Mouse (Mus musculus) thymus, adult 2 months (tissue): Measurements from ENCODE around the gene Macrod2. TPM values are rescaled to one million over a fixed set of nuclear protein-coding genes. Genes with fewer than 3 reads are reported as not detected.

Source experiments
- DNase-seq: peaks from one replicate; pipeline ENCODE4 v3.0.0; 2021
- H3K27ac ChIP-seq: fragments of 200-500 bp; 2 replicates; pipeline ENCODE4 v1.5.1; 2012; ENCODE audit warnings: low read length, control low read depth; ENCODE audit not compliant: control insufficient read depth, insufficient read depth
- H3K27me3 ChIP-seq: fragments of 200-500 bp; 2 replicates; pipeline ENCODE4 v1.6.1; 2012; ENCODE audit warnings: mild to moderate bottlenecking, low read length, moderate library complexity, mixed read lengths; ENCODE audit not compliant: control insufficient read depth, insufficient read depth
- H3K36me3 ChIP-seq: fragments of 200-500 bp; 2 replicates; pipeline ENCODE4 v1.6.1; 2012; ENCODE audit warnings: mild to moderate bottlenecking, low read length, moderate library complexity; ENCODE audit not compliant: control insufficient read depth, insufficient read depth
- H3K4me1 ChIP-seq: fragments of 200-500 bp; replicated peaks from 2 replicates; pipeline ENCODE4 v1.6.1; 2012; ENCODE audit warnings: low read length; ENCODE audit not compliant: control insufficient read depth, insufficient read depth
- H3K4me3 ChIP-seq: fragments of 200-500 bp; 2 replicates; pipeline ENCODE4 v1.5.1; 2012; ENCODE audit warnings: mild to moderate bottlenecking, low read length, control low read depth, moderate library complexity; ENCODE audit not compliant: control insufficient read depth, insufficient read depth
- CTCF ChIP-seq: fragments of 200-500 bp; IDR thresholded peaks from 2 replicates; pipeline ENCODE4 v1.5.1; 2012; ENCODE audit warnings: mild to moderate bottlenecking, control low read depth, low read length, moderate library complexity, borderline replicate concordance; ENCODE audit not compliant: control insufficient read depth, poor library complexity, insufficient read depth; ENCODE audit errors: extremely low read depth
- POLR2A ChIP-seq: fragments of 200-500 bp; IDR thresholded peaks from 2 replicates; pipeline ENCODE4 v1.6.1; 2012; ENCODE audit warnings: mild to moderate bottlenecking, low read length, control low read depth, moderate library complexity; ENCODE audit not compliant: control insufficient read depth, poor library complexity, insufficient read depth; ENCODE audit errors: extremely low read depth
- WGBS: fragments of 180-500 bp; shearing (Covaris S2); methylation state at CpG from one replicate; pipeline ENCODE4 v1.1.7; 2018; 5-methylcytosine and 5-hydroxymethylcytosine counted together
- polyA plus RNA-seq: library from polyadenylated mRNA; depleted of rRNA; stranded (reverse); fragments of >200 nt; gene quantifications from 2 replicates; pipeline ENCODE4 v1.2.3, GENCODE M21; 2012; rRNA removed

Gene Macrod2
- polyA plus RNA-seq, 1 experiment: 2.3 TPM

DNA sequence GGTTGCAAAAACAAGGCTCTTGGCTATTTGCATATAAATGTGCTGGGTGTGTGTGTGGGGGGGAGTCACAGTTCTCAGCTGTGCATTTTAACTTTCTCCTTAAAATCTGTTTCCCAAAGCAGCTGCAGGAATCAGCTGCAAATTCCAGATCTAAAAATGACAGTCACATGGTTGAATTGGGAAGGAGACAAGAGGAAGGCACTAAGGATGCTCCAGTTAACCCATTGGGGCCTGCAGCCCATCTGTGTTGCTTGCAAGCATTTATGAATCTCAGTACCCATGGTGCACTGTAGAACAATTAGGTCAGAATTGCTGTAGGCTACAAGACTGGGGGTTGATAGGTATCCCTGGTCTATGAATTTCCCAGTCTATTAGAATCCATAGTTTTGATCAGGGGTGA lies 2008.3 kb downstream of the Macrod2 start:
- H3K4me1 ChIP-seq: no peaks in the 10 kb centered on the region
- no peak for DNase-seq
- H3K36me3 ChIP-seq: no peaks in the 10 kb centered on the region
- H3K4me3 ChIP-seq: no peak overlapping the region
- H3K27ac ChIP-seq: no peak overlapping the region
- no peaks in the 10 kb centered on the region for H3K27me3 ChIP-seq
- TF ChIP-seq CTCF (no peak), POLR2A (no peak)

DNA sequence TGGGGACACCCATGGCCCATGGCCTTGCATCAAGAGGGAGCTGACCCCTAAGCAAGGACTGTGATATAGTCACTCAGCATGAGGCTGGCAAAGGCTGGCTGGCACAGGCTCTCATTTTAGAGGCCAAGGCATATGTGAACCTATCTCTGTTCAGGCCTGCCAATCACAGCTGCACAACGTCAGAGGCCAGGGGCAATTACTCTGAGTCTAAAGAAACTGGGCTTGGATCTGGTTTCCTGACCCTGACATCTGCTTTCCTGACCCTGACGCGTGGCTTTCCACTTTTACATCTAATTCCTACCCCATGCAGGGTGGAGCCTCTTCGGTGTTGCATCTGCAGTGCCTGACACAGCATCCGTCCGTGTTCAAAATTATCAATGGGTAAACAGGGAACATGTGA lies 2009.2 kb downstream of the Macrod2 start:
- 74% methylated on average over 6 of the region's 6 CpGs for WGBS
- DNase-seq: no peak
- Histone ChIP-seq H3K4me3 (no peak overlapping the region), H3K4me1 (no peaks in the 10 kb centered on the region), H3K27ac (no peak overlapping the region), H3K36me3 (no peaks in the 10 kb centered on the region), H3K27me3 (no peaks in the 10 kb centered on the region)
- TF ChIP-seq POLR2A: no peak
- TF ChIP-seq CTCF: no peak

DNA sequence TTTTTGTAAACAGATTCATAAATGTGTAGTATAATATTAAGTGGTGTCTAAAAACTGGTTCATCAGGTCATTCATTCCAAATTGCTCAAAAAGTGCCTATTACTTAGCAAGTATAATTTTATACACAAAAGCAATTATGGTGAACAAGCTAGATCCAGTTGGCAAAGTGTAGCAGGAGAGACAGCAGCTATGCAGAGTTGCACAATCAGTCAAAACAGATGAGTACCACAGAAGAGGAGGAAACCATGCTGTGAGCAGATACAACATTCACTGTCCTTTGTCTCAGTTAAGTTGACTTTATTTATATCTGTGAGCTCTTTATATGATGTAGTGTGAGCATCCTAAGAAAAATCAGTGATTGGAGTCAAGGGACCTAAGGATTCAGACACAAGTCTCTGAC lies 2012.2 kb downstream of the Macrod2 start:
- no peak overlapping the region for H3K4me3 ChIP-seq
- H3K36me3 ChIP-seq: no peaks in the 10 kb centered on the region
- DNase-seq: no peak
- H3K27me3 ChIP-seq: no peaks in the 10 kb centered on the region
- H3K4me1 ChIP-seq: no peaks in the 10 kb centered on the region
- H3K27ac ChIP-seq: no peak overlapping the region
- TF ChIP-seq CTCF (no peak), POLR2A (no peak)

DNA sequence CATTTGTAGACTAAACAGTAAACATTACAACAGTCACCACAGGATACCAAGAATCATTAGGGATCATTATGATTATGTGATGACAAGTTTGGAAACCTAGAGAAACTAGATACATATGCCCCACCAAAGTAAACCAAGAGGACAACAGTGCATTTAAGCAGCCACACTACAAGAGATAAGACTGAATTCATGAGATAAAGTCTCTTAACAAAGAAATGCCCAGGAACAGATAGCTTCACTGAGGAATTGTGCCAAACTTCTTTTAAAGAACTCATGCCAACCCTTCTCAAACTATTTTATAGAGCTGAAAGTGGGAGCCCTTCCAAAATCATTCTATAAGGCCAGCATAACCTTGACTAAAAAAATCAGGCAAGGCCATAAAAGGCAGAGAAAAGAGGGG lies 2015.0 kb downstream of the Macrod2 start:
- H3K4me3 ChIP-seq: no peak overlapping the region
- TF ChIP-seq CTCF: no peak
- H3K36me3 ChIP-seq: no peaks in the 10 kb centered on the region

DNA sequence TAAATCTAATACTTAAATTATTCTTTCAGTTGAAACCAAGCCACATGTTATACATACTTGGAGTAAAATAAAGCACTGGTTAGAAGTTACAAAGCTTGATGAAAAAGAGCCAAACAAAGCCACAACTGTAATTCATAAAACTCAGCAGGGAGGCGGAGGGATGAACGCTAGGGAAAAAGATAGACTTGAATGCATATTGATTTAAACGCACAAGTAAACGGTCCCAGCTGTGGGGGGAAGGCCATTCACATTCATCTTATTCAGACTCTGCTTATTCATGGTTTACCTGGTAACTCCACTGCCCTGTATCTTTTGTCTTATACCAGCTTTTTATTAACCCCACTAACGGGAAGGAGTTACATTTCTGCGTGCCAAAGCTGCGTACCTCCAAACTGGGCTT lies 2038.0 kb downstream of the Macrod2 start:
- Histone ChIP-seq H3K36me3 (no peaks in the 10 kb centered on the region), H3K27me3 (no peaks in the 10 kb centered on the region), H3K27ac (no peak overlapping the region), H3K4me1 (no peaks in the 10 kb centered on the region), H3K4me3 (no peak overlapping the region)
- DNase-seq: no peak
- TF ChIP-seq POLR2A (no peak), CTCF (no peak)
- 93% methylated on average over 7 of the region's 7 CpGs for WGBS

More for the DNA sequence above, 2015.0 kb downstream of the Macrod2 start:
- H3K4me1 ChIP-seq: no peaks in the 10 kb centered on the region
- H3K27me3 ChIP-seq: no peaks in the 10 kb centered on the region
- H3K27ac ChIP-seq: no peak overlapping the region
- DNase-seq: no peak

DNA sequence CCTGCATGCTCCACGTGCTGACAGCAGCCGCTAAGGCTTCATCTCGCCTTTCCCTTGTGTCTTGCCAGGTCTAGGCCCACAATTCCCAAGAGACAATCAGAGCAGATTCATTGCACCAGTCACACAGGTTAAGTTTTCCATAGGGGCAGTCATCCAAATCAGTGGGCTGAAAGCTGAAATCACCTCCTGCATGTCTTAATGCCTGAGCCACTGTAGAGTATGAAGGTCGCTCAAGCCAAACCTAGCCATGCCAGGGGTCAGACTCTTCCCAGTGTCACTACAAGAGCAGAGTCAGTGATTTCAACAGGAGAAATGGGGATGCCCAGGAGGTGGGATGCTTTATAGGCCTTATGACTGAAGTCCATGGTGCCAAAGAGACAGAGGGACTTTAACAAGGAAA lies 2039.6 kb downstream of the Macrod2 start:
- DNase-seq: no peak
- H3K36me3 ChIP-seq: no peaks in the 10 kb centered on the region
- H3K4me1 ChIP-seq: no peaks in the 10 kb centered on the region
- 90% methylated on average over 4 of the region's 4 CpGs for WGBS
- H3K27me3 ChIP-seq: no peaks in the 10 kb centered on the region
- no peak overlapping the region for H3K27ac ChIP-seq
- no peak for TF ChIP-seq CTCF
- TF ChIP-seq POLR2A: no peak
- no peak overlapping the region for H3K4me3 ChIP-seq

DNA sequence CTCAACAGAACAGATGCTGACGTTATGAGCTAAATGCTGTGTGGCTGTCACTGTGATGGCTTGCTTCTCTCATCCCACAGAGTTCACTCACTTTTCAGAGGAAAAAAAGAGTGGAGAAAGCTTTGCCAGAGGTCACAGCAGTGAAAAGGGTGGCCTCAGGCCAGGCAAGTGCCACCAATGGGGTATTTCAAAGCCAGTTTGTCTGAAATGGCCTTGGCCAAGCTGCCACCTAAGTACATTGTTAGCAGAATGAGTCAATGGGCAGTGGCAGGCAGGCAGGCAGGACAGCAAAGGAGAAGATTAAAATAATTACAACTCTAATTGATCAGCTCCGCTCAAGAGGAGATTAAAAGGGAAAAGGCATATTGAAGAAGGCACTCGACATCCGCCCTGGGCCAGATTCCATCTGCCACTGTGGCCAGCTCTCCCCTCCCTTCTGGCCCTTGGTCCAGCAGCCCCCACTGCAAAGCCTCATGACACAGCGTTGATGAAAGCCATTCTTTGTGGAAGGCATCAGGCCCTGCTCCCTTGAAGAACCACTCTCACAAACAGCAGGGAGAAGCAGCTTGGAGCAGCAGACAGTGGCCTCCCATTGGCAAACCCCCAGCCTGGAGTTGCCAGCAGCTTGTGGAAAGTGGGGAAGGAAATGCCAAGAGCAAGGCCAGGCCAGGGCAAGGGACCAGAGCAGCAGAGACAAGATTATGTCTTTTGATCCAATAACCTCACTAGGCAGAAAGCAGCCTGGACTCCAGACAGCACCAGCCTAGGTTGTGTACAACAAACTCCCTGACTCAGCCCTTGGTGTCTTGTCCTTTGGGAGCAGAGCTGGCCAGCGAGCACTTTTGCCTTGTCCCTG lies 2042.7 kb downstream of the Macrod2 start:
- Histone ChIP-seq H3K27me3 (no peaks in the 10 kb centered on the region), H3K4me1 (no peaks in the 10 kb centered on the region), H3K36me3 (no peaks in the 10 kb centered on the region), H3K27ac (no peak overlapping the region), H3K4me3 (no peak overlapping the region)
- DNase-seq: no peak
- WGBS: 86% methylated on average over 6 of the region's 6 CpGs
- TF ChIP-seq CTCF (no peak), POLR2A (no peak)

Other genes starting within 250 kb of the Macrod2 start
- not detected in 2 replicates for gene Gm17374, start 243.3 kb upstream of the Macrod2 start, polyA plus RNA-seq
- 0.87 and 1.7 TPM in 2 replicates for gene Esf1, start 224.7 kb upstream of the Macrod2 start, polyA plus RNA-seq
- 4.7 and 5.8 TPM in 2 replicates for gene Ndufaf5, start 224.7 kb upstream of the Macrod2 start, polyA plus RNA-seq
- 0.05 TPM in 1 of 2 replicates, not detected in the other for gene Sel1l2, start 5.6 kb upstream of the Macrod2 start, polyA plus RNA-seq